Mouse (Mus musculus) forebrain, embryonic 11.5 days (tissue): ENCODE measurements around the gene Hras. TPM values are rescaled to one million over a fixed set of nuclear protein-coding genes. Genes with fewer than 3 reads are reported as not detected.

Experiments
- ATAC-seq: fragments of 200-750 bp; cut with Nextera tagmentation; replicated peaks from 2 replicates; pipeline ENCODE4 v1.8.0; 2017; ENCODE audit warnings: moderate TSS enrichment; ENCODE audit not compliant: low FRiP score
- DNase-seq: peaks from one replicate; pipeline ENCODE4 v3.0.0-alpha.2; 2017; ENCODE audit warnings: low spot score
- H3K27ac ChIP-seq: fragments of 300-500 bp; sonication (generic); 2 replicates; pipeline ENCODE4 v1.5.1; 2014; ENCODE audit warnings: low read depth, low read length
- H3K27me3 ChIP-seq: fragments of 300-500 bp; sonication (generic); 2 replicates; pipeline ENCODE4 v1.6.1; 2014; ENCODE audit warnings: mild to moderate bottlenecking, low read length, mixed read lengths; ENCODE audit not compliant: control insufficient read depth, insufficient read depth
- H3K36me3 ChIP-seq: fragments of 300-500 bp; sonication (generic); 2 replicates; pipeline ENCODE4 v1.6.1; 2014; ENCODE audit warnings: mild to moderate bottlenecking, low read length, moderate library complexity, mixed read lengths; ENCODE audit not compliant: control insufficient read depth, insufficient read depth
- H3K4me1 ChIP-seq: fragments of 300-500 bp; sonication (generic); replicated peaks from 2 replicates; pipeline ENCODE4 v1.6.1; 2014; ENCODE audit warnings: low read length, mixed read lengths; ENCODE audit not compliant: control insufficient read depth, insufficient read depth
- H3K4me2 ChIP-seq: fragments of 300-500 bp; sonication (generic); 2 replicates; pipeline ENCODE4 v1.6.1; 2014; ENCODE audit warnings: low read depth, mild to moderate bottlenecking, low read length, moderate library complexity, mixed read lengths; ENCODE audit not compliant: severe bottlenecking
- H3K4me3 ChIP-seq: fragments of 300-500 bp; sonication (generic); 2 replicates; pipeline ENCODE4 v1.5.1; 2014; ENCODE audit warnings: low read depth, low read length
- H3K9ac ChIP-seq: fragments of 300-500 bp; sonication (generic); 2 replicates; pipeline ENCODE4 v1.6.1; 2014; ENCODE audit warnings: low read length
- H3K9me3 ChIP-seq: fragments of 300-500 bp; sonication (generic); 2 replicates; pipeline ENCODE4 v1.6.1; 2016; ENCODE audit warnings: low read length, mixed read lengths; ENCODE audit not compliant: control insufficient read depth
- WGBS: fragments of 180-500 bp; shearing (Covaris S2); extraction: QIAGEN DNeasy Blood & Tissue Kit; methylation state at CpG from one replicate; pipeline ENCODE4 v1.1.7; 2014; 5-methylcytosine and 5-hydroxymethylcytosine counted together
- polyA plus RNA-seq: library from polyadenylated mRNA; unstranded; fragments of >200 nt; fragmentation: Nextera tagmentation; extraction: Ambion mirVana; gene quantifications from 2 replicates; pipeline ENCODE4 v1.2.1, GENCODE M21; 2014

The Hras gene
- polyA plus RNA-seq, 1 experiment from 2014 or later, result 87.5 TPM

DNA sequence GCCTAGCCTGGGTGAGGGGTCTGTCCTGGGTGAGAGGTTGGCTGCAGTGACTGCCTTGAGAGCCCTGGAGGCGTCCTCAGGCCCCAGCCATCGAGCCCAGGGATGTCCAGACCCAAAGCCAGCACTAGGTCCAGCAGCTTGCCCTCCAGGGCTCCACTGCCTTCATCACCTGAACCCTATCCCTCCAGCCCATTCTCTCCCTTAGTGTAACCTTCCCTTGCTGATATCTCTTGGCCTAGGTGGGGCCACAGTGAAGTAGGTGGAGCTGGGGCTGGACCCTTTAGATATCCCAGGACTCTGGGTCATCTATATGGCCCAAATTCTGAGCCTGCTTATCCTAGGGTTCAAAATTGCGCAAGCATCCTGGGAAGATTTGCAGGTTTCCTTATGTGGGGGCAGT is 15.7 kb upstream of the Hras start:
- H3K9ac ChIP-seq, result no peak overlapping the region
- H3K27me3 ChIP-seq, result no peaks in the 10 kb centered on the region
- no peaks in the 10 kb centered on the region for H3K9me3 ChIP-seq
- no peak overlapping the region for H3K4me3 ChIP-seq
- peaks cover 4% of the 10 kb centered on the region; the same call in 1 of the 2 replicates for H3K4me1 ChIP-seq
- no peak for ATAC-seq
- no peak for DNase-seq
- H3K4me2 ChIP-seq, result no peak overlapping the region
- 73% methylated on average over 3 of the region's 3 CpGs for WGBS
- no peaks in the 10 kb centered on the region for H3K36me3 ChIP-seq
- no peak overlapping the region for H3K27ac ChIP-seq

DNA sequence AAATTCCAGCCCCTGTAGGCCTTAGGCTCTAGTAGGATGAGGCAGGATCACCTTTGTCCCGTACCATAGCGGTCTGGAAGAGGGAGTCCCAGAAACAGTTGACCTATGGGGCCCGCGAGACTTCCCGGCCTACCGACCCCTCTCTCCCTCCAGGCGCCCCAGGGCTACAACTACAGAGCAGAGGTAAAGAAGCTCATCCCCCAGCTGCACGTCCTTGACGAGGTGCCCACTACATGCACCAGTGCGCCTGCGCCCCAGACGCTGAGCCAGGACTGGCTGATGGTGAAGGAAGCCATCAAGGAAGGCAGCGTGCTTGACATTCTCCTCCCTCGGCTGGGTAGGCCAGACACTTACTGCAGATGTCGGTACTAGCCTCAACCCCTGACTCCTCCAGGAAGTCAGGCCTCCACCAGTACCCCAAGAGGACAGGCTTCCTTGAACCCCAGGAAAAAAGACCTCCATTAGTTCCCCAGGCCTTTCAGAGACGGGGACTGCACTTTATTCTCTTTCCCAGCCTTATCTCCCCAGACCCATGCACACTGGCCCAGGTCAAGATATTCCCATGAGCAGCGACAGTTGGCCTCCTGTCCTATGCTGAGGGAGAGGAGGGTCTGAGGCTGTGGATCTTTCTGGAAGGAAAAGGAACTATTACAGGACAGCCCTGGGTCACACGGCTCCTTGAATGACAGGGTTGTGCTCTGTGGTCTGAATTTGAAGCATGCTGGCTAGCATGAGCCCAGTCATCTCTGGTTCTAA is 12.6 kb upstream of the Hras start:
- no peaks in the 10 kb centered on the region for H3K36me3 ChIP-seq
- 91% methylated on average over 18 of the region's 18 CpGs for WGBS
- H3K27me3 ChIP-seq, result no peaks in the 10 kb centered on the region
- H3K9ac ChIP-seq, result no peak overlapping the region
- H3K4me3 ChIP-seq, result no peak overlapping the region
- DNase-seq (no peak), ATAC-seq (no peak)
- H3K4me1 ChIP-seq, result no peaks in the 10 kb centered on the region
- no peaks in the 10 kb centered on the region for H3K9me3 ChIP-seq
- H3K27ac ChIP-seq, result no peak overlapping the region
- H3K4me2 ChIP-seq, result no peak overlapping the region

DNA sequence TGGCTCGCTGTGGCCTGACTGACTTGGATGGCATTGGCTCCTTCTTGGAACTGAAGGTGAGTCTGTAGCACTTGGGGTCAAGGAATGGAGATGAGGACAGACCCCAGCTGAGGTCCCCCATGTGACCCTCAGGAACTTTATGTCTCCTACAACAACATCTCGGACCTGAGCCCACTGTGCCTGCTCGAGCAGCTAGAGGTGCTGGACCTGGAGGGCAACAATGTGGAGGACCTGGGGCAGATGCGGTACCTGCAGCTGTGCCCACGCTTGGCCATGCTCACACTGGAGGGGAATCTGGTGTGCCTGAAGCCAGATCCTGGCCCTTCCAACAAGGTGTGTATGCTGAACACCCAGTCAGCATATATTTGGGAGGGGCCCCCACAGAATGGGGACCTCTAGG is 11.7 kb upstream of the Hras start:
- ATAC-seq (no peak), DNase-seq (no peak)
- H3K9me3 ChIP-seq, result no peaks in the 10 kb centered on the region
- no peak overlapping the region for H3K4me3 ChIP-seq
- H3K36me3 ChIP-seq, result no peaks in the 10 kb centered on the region
- H3K27ac ChIP-seq, result no peak overlapping the region
- H3K4me1 ChIP-seq, result no peaks in the 10 kb centered on the region
- H3K27me3 ChIP-seq, result no peaks in the 10 kb centered on the region
- 85% methylated on average over 5 of the region's 5 CpGs for WGBS
- H3K4me2 ChIP-seq, result no peak overlapping the region
- no peak overlapping the region for H3K9ac ChIP-seq

DNA sequence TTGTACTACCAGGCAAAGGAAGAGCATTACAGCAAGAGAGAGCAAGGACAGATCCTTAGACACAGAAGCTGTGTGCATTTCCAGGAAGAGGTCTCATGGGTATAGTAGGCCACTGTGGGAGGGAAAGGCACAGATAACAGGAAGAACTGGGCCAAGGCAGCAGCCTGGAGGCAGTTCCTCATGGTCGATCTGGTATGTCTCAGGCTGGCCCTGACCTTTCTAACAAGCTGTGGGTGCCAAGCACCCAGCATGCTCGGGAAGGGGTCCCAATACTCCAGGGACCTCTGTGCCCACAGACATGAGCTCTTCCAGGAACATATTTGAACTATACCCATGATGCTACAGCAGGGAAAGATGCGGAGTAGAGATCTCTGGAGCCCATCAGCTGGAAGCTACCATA is 10.7 kb upstream of the Hras start:
- Histone ChIP-seq H3K4me1 (no peaks in the 10 kb centered on the region), H3K9ac (no peak overlapping the region), H3K36me3 (no peaks in the 10 kb centered on the region), H3K27me3 (no peaks in the 10 kb centered on the region), H3K4me2 (no peak overlapping the region), H3K9me3 (no peaks in the 10 kb centered on the region), H3K4me3 (no peak overlapping the region), H3K27ac (no peak overlapping the region)
- ATAC-seq (no peak), DNase-seq (no peak)
- 81% methylated on average over 3 of the region's 3 CpGs for WGBS

DNA sequence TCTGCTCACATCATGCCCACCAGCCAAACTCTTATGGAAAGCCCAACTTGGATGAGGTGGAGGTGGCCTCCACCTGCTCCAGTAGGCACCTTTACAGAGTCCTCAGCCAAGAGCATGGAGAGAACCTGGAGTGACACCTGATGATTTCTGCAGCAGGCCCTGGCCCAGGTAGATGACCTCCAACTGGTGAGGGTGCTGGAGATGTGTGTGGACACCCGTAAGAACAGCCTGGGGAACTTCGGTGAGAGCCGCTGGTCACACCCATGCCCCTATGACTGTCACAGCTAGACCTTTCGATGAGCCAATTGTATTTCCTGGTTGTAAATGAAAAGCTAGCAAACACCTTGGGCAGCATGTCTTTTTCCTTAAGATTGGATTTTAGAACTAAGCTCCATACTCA is 4.3 kb upstream of the Hras start:
- ATAC-seq, result no peak
- 94% methylated on average over 4 of the region's 4 CpGs for WGBS
- H3K36me3 ChIP-seq, result no peaks in the 10 kb centered on the region
- H3K4me2 ChIP-seq, result no peak overlapping the region
- H3K9ac ChIP-seq, result no peak overlapping the region
- no peak overlapping the region for H3K4me3 ChIP-seq
- H3K27ac ChIP-seq, result no peak overlapping the region
- H3K27me3 ChIP-seq, result no peaks in the 10 kb centered on the region
- no peaks in the 10 kb centered on the region for H3K9me3 ChIP-seq
- DNase-seq, result no peak
- H3K4me1 ChIP-seq, result peaks cover under 1% of the 10 kb centered on the region

DNA sequence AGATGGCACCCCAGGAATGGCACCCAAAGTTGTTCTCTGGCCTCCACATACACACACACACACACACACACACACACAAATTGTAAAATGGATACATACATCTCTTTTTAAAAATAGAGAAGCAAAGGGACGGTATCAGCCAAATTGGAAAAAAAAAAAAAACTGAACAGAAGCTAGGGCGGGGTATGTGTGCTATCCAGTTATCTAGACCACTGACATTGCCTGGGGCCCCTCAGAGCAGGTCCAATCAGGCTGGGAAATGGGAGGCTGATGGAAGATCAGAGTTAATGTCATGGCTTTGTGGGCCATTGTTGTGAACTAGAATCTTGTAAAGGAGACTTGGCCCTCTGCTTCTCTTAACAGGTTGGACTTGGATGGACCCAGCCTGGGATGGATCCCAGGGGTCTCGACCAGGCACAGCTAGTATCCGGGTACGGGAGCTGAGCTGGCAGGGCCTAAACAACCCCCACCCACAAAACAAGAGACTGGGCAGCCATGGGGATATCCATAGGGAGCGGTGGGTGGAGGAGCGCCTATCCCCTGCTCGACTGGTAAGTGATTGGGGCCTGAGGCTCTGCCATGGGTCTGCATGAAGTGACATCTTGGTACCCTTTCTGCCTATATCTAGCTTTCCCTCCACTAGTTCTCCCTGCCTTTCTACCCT is 2.9 kb upstream of the Hras start:
- Histone ChIP-seq H3K4me3 (no peak overlapping the region), H3K9ac (no peak overlapping the region), H3K4me1 (peaks cover 10% of the 10 kb centered on the region), H3K27ac (no peak overlapping the region), H3K36me3 (no peaks in the 10 kb centered on the region), H3K27me3 (no peaks in the 10 kb centered on the region), H3K9me3 (no peaks in the 10 kb centered on the region), H3K4me2 (no peak overlapping the region)
- ATAC-seq (no peak), DNase-seq (no peak)
- WGBS, result 89% methylated on average over 8 of the region's 8 CpGs

DNA sequence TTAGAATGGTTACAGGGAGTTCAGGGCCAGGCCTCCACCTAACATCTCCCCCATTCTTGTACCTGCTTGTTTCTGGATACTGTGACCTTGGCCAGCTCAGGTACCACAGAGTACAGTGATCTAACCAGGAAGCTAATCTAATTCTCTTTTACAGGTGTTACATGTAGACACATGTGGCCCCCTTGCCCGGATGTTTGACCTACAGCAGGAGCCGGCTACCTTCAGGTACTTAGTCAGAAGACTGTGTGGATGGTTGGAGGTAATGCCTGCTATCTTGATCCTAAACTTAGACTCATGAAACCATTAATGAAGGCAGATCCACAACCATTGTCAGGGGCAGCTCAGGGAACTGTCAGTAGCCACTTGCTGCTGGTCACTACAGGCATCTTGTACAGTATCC is 1.9 kb upstream of the Hras start:
- H3K27me3 ChIP-seq, result no peaks in the 10 kb centered on the region
- peaks cover 10% of the 10 kb centered on the region for H3K4me1 ChIP-seq
- H3K4me3 ChIP-seq, result no peak overlapping the region
- no peak for ATAC-seq
- H3K9me3 ChIP-seq, result no peaks in the 10 kb centered on the region
- H3K27ac ChIP-seq, result no peak overlapping the region
- H3K4me2 ChIP-seq, result no peak overlapping the region
- no peaks in the 10 kb centered on the region for H3K36me3 ChIP-seq
- no peak for DNase-seq
- WGBS, result 96% methylated on average over 2 of the region's 2 CpGs
- H3K9ac ChIP-seq, result no peak overlapping the region

DNA sequence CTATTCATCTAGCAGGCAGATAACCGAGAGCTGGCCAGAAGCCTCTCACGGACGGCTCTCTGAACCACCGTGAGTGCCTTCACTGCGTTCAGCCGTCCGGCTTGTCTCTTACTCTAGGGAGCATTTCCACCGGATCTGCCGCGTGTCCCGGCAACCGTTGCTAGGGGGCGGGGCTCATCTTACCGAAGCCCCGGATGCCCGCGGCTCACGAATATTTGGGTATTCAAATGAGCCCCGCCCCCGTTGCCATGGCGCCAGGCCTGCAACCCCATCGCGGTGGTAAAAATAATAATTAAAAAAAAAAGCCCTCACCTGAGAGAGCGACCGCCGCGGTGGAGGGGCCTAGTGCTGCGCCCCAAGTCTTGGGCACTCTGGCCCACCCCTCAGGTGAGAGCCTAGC is 1.0 kb upstream of the Hras start:
- peak; percentile 98 for DNase-seq
- H3K9ac ChIP-seq, result peak overlapping the region; percentile 55
- H3K27me3 ChIP-seq, result no peaks in the 10 kb centered on the region

DNA sequence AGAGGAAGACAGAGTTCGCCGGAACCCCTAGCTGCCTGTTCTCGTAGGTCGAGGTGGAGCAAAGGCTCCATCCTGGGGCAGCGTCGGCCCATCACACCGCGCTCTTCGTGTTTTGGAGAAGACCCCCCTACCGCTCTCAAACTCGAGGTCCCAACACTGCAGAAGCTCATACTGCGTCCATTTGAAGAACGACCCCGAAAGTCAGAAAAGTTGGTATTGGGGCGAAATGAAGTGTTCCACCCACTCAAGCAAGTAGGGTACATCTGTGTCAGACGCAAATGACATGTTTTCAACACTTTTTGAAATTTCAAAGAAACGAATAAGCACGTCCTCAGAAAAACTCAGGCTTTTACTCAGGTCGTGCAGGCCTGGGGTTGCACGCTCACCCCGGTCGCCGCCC is 604 bp upstream of the Hras start:
- H3K36me3 ChIP-seq, result 0 out of 2 replicates have a peak, but pooled peaks cover 2% of the 10 kb centered on the region
- H3K27me3 ChIP-seq, result no peaks in the 10 kb centered on the region
- H3K4me3 ChIP-seq, result peak overlapping the region; percentile 85
- H3K4me1 ChIP-seq, result peaks cover 10% of the 10 kb centered on the region
- no peak for ATAC-seq
- no peak for DNase-seq
- H3K9me3 ChIP-seq, result no peaks in the 10 kb centered on the region
- H3K4me2 ChIP-seq, result peak overlapping the region; percentile 97
- H3K9ac ChIP-seq, result peak overlapping the region; percentile 55
- H3K27ac ChIP-seq, result peak overlapping the region; percentile 64
- WGBS, result under 1% methylated on average over 23 of the region's 23 CpGs

More for the DNA sequence above, 1.0 kb upstream of the Hras start:
- Histone ChIP-seq H3K4me2 (peak overlapping the region; percentile 97), H3K27ac (peak overlapping the region; percentile 64), H3K36me3 (0 out of 2 replicates have a peak, but pooled peaks cover 1% of the 10 kb centered on the region), H3K4me1 (peaks cover 10% of the 10 kb centered on the region), H3K9me3 (no peaks in the 10 kb centered on the region), H3K4me3 (peak overlapping the region; percentile 85)
- ATAC-seq, result peak; percentile 43
- WGBS, result under 1% methylated on average over 28 of the region's 28 CpGs
